Mouse (Mus musculus): ENCODE measurements at regions not wholly inside any gene's neighbourhood (a gene's known extent, or its start where the extent isn't known, plus 50 kb on each side); places are given as distances from the start of the nearest gene placed in this dataset.

DNA sequence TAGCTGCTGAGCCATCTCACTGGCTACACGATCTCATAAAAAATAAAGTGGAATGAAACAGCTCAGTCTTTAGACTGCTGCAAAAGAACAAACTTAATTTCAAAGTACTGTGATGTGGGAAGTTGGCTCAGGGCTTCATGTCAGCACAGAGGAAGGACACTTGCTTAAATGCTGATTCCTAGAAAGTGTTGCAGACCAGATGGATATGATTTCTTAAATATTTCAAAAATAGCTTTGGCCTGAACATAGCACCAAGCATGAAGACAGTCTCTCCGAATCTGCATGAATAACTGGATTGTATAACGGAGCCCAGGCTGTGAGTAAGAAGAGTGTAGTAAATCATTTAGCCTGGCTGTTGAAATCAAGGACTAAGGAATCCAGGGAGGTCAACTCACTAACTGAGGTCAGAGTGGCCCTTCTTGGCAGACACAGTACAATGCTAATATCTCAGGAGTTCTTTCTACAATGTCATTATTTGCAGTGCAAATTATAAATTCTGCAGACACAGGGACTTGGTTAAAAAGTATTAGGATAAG lies 521.2 kb upstream of the Mon1b start:
- TF ChIP-seq CTCF (IDR thresholded peaks at IDR 0.05; ENCODE audit: insufficient read depth, low read depth, low read length): no peak
- TF ChIP-seq POLR2A (IDR thresholded peaks at IDR 0.05; ENCODE audit: insufficient read depth, low read depth, low read length): no peak
